Mouse (Mus musculus) thymus, adult 2 months (tissue): Measurements from ENCODE around the gene Olfr288. TPM values are rescaled to one million over a fixed set of nuclear protein-coding genes. Genes with fewer than 3 reads are reported as not detected.

ENCODE experiments used
- DNase-seq: peaks from one replicate; pipeline ENCODE4 v3.0.0; 2021
- H3K27ac ChIP-seq: fragments of 200-500 bp; 2 replicates; pipeline ENCODE4 v1.5.1; 2012; ENCODE audit warnings: low read length, control low read depth; ENCODE audit not compliant: control insufficient read depth, insufficient read depth
- H3K27me3 ChIP-seq: fragments of 200-500 bp; 2 replicates; pipeline ENCODE4 v1.6.1; 2012; ENCODE audit warnings: mild to moderate bottlenecking, low read length, moderate library complexity, mixed read lengths; ENCODE audit not compliant: control insufficient read depth, insufficient read depth
- H3K36me3 ChIP-seq: fragments of 200-500 bp; 2 replicates; pipeline ENCODE4 v1.6.1; 2012; ENCODE audit warnings: mild to moderate bottlenecking, low read length, moderate library complexity; ENCODE audit not compliant: control insufficient read depth, insufficient read depth
- H3K4me1 ChIP-seq: fragments of 200-500 bp; replicated peaks from 2 replicates; pipeline ENCODE4 v1.6.1; 2012; ENCODE audit warnings: low read length; ENCODE audit not compliant: control insufficient read depth, insufficient read depth
- H3K4me3 ChIP-seq: fragments of 200-500 bp; 2 replicates; pipeline ENCODE4 v1.5.1; 2012; ENCODE audit warnings: mild to moderate bottlenecking, low read length, control low read depth, moderate library complexity; ENCODE audit not compliant: control insufficient read depth, insufficient read depth
- CTCF ChIP-seq: fragments of 200-500 bp; IDR thresholded peaks from 2 replicates; pipeline ENCODE4 v1.5.1; 2012; ENCODE audit warnings: mild to moderate bottlenecking, control low read depth, low read length, moderate library complexity, borderline replicate concordance; ENCODE audit not compliant: control insufficient read depth, poor library complexity, insufficient read depth; ENCODE audit errors: extremely low read depth
- POLR2A ChIP-seq: fragments of 200-500 bp; IDR thresholded peaks from 2 replicates; pipeline ENCODE4 v1.6.1; 2012; ENCODE audit warnings: mild to moderate bottlenecking, low read length, control low read depth, moderate library complexity; ENCODE audit not compliant: control insufficient read depth, poor library complexity, insufficient read depth; ENCODE audit errors: extremely low read depth
- WGBS: fragments of 180-500 bp; shearing (Covaris S2); methylation state at CpG from one replicate; pipeline ENCODE4 v1.1.7; 2018; 5-methylcytosine and 5-hydroxymethylcytosine counted together
- polyA plus RNA-seq: library from polyadenylated mRNA; depleted of rRNA; stranded (reverse); fragments of >200 nt; gene quantifications from 2 replicates; pipeline ENCODE4 v1.2.3, GENCODE M21; 2012

Olfr288 gene
- polyA plus RNA-seq, 1 experiment, result not detected

DNA sequence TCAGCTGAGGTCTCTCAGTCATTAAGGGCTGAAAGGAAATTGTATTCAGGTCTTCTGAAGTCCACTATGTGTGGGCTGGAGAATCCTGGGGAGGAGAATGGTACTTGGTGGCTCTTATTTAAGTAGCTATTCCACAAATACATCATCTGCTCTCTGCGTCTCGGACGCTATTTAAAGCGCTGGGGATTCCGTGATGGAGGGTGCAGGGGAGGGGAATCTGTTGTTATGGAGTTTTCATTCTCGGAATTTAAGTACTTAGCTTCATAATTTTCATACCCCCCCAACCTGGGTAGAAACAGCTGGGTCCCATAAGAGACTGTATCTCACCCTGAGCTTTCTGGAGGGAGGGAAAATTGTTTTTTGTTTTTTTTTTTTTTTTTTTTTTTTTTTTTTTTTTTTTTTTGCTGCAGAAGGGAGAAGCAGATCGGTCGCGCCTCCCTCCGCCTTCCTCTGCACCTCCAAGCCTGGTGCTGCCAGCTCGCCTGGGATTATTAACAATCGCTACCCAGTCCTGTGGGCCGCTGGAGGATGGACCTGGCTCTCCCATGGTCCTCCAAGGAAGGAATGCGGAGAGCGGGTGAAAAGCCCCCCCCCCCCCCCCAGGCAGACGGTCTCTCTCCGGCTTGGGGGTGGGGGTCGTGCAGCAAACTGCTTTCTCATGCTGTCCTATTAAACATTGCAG lies 28.2 kb downstream of the Olfr288 start, which contains the start of gene Ccdc184:
TSS of gene Ccdc184 (plus strand) at position 196 of the 682 bp plus-strand sequence.
- Histone ChIP-seq H3K4me1 (no peaks in the 10 kb centered on the region), H3K4me3 (0 out of 2 replicates have a peak within 1 kb of the TSS, but pooled peaks have one; percentile 4), H3K27ac (no peak within 1 kb of the TSS), H3K27me3 (peaks cover 8% of the 10 kb centered on the region; the same call in 1 of the 2 replicates), H3K36me3 (no peaks in the 10 kb centered on the region)
- TF ChIP-seq POLR2A (no peak), CTCF (no peak)
- no peak for DNase-seq
- 10% methylated on average over 18 of the region's 18 CpGs for WGBS

GRCm38 (mm10) chr15:98165525-98165924 lies 29.8 kb downstream of the Olfr288 start, which contains the start of gene Asb8:
Gene Asb8 (minus strand): TSS chr15:98165625.
- Histone ChIP-seq H3K36me3 (no peaks in the 10 kb centered on the region), H3K27me3 (peaks cover 5% of the 10 kb centered on the region; the same call in 1 of the 2 replicates), H3K4me1 (no peaks in the 10 kb centered on the region), H3K27ac (no peak within 1 kb of the TSS), H3K4me3 (no peak within 1 kb of the TSS)
- 89% methylated on average over 5 of the region's 5 CpGs for WGBS
- DNase-seq, result no peak
- TF ChIP-seq POLR2A (no peak), CTCF (no peak)

DNA sequence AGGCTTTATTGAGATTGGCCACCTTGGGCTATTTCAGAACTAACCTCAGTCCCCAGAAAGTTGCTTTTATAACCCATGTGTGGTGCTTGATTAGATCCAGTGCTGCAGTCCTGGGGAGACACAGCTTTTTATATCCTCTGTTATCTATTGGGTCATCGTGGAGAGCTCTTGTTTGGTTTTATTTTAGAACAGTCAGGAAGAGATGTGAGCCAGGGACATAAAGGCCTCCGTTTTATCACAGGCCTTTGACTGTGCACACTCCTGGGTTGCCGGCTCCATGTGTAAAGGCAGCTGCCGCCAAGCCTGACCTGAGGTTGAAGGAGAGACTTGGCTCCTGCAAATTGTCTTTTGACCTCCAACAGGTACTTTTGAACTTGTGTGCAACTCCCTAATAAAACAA lies 32.8 kb downstream of the Olfr288 start:
- H3K4me3 ChIP-seq, result no peak overlapping the region
- H3K4me1 ChIP-seq, result no peaks in the 10 kb centered on the region
- 75% methylated on average over 4 of the region's 4 CpGs for WGBS
- no peak overlapping the region for H3K27ac ChIP-seq
- H3K36me3 ChIP-seq, result no peaks in the 10 kb centered on the region
- H3K27me3 ChIP-seq, result peaks cover 4% of the 10 kb centered on the region; the same call in 1 of the 2 replicates
- DNase-seq, result no peak
- TF ChIP-seq POLR2A (no peak), CTCF (no peak)

DNA sequence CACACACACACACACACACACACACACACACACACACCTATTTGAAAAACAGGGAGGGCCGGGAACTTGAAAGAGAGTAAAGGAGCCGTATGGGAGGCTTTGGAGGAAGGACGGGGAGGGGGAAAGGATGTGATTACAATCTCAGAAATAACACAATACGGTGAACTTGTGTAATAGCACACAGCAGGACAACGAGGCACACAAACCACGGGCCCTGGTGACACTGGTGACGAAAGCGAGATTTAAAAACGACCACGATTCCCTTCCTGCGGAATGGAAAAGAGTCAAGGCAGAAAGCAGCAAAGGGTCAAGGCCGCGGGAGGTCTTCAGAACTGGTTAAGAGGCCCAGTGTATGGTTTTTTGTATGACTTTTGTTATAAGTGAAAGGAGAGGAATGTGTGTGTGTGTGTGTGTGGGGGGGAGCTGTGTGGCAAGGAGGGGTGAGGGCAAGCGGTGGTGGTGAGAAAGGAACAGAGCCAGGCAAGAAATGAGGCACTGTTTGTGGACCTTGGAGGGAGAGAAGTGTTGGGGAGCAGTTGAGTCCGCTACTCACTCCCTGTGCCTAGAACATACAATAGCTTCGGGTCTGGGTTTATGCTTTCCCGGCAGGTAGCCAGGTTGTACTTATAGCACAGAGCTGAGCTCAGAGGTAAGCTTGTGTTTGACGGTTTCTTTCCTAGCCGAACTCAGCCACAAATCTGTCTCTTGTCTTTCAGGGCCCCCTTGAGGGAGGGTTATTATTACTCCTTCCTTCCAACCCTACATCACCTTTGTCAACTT lies 34.1 kb downstream of the Olfr288 start:
- WGBS, result 62% methylated on average over 19 of the region's 19 CpGs
- DNase-seq, result no peak

DNA sequence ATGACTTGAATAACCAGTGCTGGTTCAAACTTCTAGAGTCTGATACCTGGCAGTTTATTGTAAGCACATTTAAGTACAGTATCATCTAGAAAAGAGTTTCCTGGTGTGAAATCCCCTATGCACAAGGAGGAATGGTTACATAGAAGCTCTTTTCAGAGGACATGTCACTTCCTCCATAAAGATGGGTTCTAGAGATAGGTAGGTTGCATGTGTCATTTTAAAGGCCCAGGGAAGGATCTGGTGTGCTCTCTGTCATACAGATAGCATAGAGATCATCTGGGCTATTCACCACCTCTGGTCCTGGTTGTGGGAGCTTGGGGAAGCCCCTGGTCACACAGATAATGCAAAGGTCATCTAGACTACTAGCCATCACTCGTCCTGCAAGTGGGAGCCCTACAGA lies 38.1 kb downstream of the Olfr288 start:
- Histone ChIP-seq H3K27ac (no peak overlapping the region), H3K4me3 (no peak overlapping the region), H3K27me3 (no peaks in the 10 kb centered on the region), H3K4me1 (no peaks in the 10 kb centered on the region), H3K36me3 (no peaks in the 10 kb centered on the region)
- 79% methylated on average over 1 of the region's 1 CpGs for WGBS
- DNase-seq, result no peak
- TF ChIP-seq POLR2A (no peak), CTCF (no peak)

More for the DNA sequence above, 34.1 kb downstream of the Olfr288 start:
- no peak overlapping the region for H3K4me3 ChIP-seq
- H3K4me1 ChIP-seq, result no peaks in the 10 kb centered on the region
- H3K27ac ChIP-seq, result no peak overlapping the region
- H3K36me3 ChIP-seq, result no peaks in the 10 kb centered on the region
- H3K27me3 ChIP-seq, result no peaks in the 10 kb centered on the region
- TF ChIP-seq CTCF, result no peak
- no peak for TF ChIP-seq POLR2A

DNA sequence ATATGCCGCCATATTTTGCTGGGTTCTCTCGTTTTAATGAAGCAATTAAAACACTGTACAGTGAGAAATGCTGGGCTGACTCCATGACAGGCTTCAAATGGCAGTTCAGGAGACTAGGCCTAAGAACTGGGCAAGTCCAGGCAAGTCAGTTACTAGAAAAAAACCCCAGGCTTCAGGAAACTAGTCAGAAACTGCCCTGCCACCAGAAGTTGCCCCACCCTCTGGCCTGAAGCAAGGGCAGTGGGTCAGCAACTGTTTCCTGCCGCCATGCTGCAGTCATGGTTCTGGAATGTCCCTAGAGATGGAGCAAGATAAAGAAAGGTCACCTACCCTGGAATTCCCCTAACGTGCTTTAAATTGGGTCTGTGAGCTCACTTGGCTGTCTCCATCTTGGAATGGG lies 39.4 kb downstream of the Olfr288 start:
- 95% methylated on average over 4 of the region's 4 CpGs for WGBS
- Histone ChIP-seq H3K4me3 (no peak overlapping the region), H3K4me1 (no peaks in the 10 kb centered on the region), H3K27me3 (no peaks in the 10 kb centered on the region), H3K36me3 (no peaks in the 10 kb centered on the region), H3K27ac (no peak overlapping the region)
- DNase-seq, result no peak
- TF ChIP-seq CTCF, result no peak
- TF ChIP-seq POLR2A, result no peak
